Mouse (Mus musculus) v-Abl transformed pro-B cells (cell line): Measurements from ENCODE around the gene Hp1bp3.

ENCODE experiments used
- in situ Hi-C, 2 experiments: fragments of 400-800 bp; cut with MboI; formaldehyde crosslinking; loops; one replicate each; pipeline ENCODE4 v1.15.1; 2025; ENCODE audit not compliant: unreplicated experiment in 2 of 2

Hp1bp3 gene

DNA sequence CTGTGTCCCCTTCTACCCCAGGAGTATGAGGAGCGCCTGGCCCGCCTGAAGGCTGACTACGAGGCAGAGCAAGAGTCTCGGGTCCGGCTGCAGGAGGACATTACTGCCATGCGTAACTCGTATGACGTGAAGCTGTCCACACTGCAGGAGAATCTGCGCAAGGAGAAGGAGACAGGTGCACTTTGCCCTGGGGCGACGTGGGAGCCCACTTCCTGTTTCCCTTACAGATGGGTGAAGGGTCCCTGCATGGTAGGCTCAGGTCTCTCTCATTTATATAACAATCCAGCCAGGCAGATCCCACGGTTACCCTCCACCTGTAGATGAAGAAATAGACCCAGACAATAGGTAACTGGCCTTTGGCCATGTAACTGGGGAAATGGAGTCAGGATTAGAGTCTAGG lies 70.3 kb downstream of the Hp1bp3 start:
- in situ Hi-C loops = loop anchor here in 1 of 2 experiments (10.0 to 25.0 kb wide), 2 partner anchors 99 to 322 kb away; no protein-coding TSS in a partner anchor

GRCm38 (mm10) chr4:138288691-138289090 lies 72.6 kb downstream of the Hp1bp3 start:
- in situ Hi-C loops = loop anchor here in 1 of 2 experiments (10.0 to 25.0 kb wide), 2 partner anchors 101 to 324 kb away; no protein-coding TSS in a partner anchor

DNA sequence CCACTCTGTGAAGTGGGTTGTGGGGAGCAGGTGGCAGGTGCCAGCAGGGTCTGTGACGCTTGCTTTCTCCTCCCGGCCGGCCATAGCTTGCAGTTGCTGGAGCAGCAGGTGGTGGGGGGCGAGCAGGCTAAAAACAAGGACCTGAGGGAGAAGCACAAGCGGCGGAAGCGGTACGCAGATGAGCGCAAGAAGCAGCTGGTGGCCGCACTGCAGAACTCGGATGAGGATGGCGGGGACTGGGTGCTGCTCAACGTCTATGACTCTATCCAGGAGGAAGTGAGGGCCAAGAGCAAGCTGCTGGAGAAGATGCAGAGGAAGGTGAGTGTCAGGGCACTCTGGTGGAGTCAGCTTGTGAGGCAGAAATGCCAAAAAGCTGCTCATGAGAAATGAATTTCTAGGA lies 75.9 kb downstream of the Hp1bp3 start:
- in situ Hi-C loops = loop anchor here in 1 of 2 experiments (25.0 kb wide), 1 partner anchor 105 kb away; no protein-coding TSS in a partner anchor

DNA sequence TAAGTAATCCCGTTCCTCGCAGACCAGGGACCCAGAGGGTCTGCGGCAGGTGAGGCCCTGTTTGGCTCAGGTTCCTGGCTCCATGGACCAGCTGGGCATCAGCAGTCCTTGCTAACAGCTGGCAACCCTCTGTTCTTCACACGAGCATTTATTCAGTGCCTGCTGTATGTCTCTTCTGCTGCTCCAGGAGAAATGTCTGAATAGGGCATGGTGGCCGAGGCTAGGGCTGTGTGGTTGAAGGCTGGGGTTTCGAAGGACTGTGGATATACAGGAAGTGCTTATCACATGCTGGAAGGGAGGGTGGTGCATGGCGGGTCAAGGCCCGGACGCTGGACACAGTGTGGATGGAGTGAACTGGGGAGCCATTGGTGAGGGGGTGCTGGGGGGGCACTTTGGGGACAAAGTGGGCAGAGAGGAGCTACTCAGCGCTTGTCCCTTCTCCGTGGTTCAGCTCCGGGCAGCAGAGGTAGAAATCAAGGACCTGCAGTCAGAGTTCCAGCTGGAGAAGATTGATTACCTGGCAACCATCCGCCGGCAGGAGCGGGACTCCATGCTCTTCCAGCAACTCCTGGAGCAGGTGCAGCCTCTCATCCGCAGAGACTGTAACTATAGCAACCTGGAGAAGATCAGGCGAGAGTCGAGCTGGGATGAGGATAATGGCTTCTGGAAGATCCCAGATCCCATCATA lies 77.3 kb downstream of the Hp1bp3 start:
- in situ Hi-C loops = loop anchor here in 1 of 2 experiments (25.0 kb wide), 1 partner anchor 106 kb away; no protein-coding TSS in a partner anchor

GRCm38 (mm10) chr4:138293949-138294550 lies 78.0 kb downstream of the Hp1bp3 start:
- in situ Hi-C loops = loop anchor here in 1 of 2 experiments (25.0 kb wide), 1 partner anchor 107 kb away; no protein-coding TSS in a partner anchor
